Mouse (Mus musculus): ENCODE measurements around the gene Chmp6. TPM values are rescaled to one million over a fixed set of nuclear protein-coding genes. Genes with fewer than 3 reads are reported as not detected.
A peak's percentile ranks its signal among the peaks of the same experiment; 100 is the strongest.

The Chmp6 gene
- polyA plus RNA-seq, 1 experiment, result 18.2 TPM

DNA sequence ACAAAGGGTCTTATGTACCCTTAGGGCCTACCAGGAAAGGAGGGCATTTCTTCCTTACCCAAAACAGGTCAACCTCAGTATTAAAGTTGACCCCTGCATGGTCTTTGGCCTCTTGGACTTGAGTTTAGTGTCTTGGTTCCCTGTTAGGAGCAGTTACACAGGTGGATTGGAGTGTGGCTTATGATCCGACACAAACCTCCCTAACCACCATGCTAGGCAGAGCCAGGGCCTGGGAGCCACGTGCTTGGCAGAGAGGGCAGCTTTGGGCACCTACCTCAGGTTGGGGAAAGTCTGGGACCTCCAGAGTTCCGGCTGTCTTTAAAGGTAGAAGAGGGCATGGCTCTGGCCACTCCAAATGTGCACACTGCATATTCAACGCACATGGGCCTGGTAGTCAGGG, 6.2 kb downstream of the Chmp6 start:
- Histone ChIP-seq H3K27ac (replicated peaks; ENCODE audit: low read depth, low read length) (no peak overlapping the region), H3K4me3 (ENCODE audit: insufficient read depth, low read depth, low read length) (no peak overlapping the region), H3K4me1 (ENCODE audit: control insufficient read depth, insufficient read depth, insufficient read length, low read length) (peaks cover 21% of the 10 kb centered on the region)

GRCm38 (mm10) chr11:119919897-119920296, 6.7 kb downstream of the Chmp6 start:
- Histone ChIP-seq H3K27ac (replicated peaks; ENCODE audit: low read depth, low read length) (no peak overlapping the region), H3K4me1 (ENCODE audit: control insufficient read depth, insufficient read depth, insufficient read length, low read length) (peaks cover 17% of the 10 kb centered on the region), H3K4me3 (ENCODE audit: insufficient read depth, low read depth, low read length) (no peak overlapping the region)

DNA sequence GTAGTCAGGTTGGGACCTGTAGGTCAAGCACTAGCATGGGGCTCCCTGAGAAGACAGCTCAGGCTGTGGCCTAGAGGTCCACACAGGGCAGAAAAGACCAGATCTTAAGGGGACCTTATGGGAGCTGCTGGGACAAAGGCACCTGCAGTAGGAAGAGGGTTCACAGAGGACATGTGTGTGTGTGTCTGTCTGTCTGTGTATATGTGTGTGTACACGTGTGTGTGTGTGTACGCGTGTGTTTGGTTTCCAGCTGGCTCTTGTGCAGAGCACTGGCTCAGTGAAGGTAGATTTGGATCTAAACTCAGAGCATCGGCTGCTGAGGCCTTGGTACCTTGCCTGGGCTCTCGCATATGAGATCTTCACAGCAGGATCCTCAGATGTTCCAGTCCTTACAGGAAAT, 7.4 kb downstream of the Chmp6 start:
- Histone ChIP-seq H3K4me1 (ENCODE audit: control insufficient read depth, insufficient read depth, insufficient read length, low read length) (peaks cover 9% of the 10 kb centered on the region; the same call in 1 of the 2 replicates), H3K4me3 (ENCODE audit: insufficient read depth, low read depth, low read length) (no peak overlapping the region), H3K27ac (replicated peaks; ENCODE audit: low read depth, low read length) (no peak overlapping the region)

DNA sequence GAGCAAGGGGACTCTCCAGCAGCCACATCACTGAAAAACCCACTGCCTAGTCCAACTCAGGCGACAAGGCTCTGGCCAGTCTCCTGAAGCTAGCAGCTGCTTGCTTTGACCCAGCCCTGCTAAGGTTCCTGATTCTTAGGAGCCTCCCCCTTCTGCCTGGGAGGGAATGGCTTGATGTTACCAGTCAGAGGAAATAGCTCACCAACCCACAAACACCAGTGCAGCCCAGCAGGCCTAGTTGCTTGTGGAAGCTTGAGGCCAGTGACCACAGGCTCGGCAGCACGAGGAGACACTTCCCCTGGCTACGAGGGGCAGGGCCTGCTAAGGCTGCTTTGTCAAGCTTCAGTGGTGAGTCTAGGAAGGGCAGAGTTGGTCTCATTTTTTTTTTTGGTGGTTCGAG, 11.9 kb downstream of the Chmp6 start:
- 0 out of 2 replicates have a peak overlapping the region, but pooled peaks have one; percentile 28 for H3K27ac ChIP-seq (replicated peaks; ENCODE audit: low read depth, low read length)
- no peak overlapping the region for H3K4me3 ChIP-seq (ENCODE audit: insufficient read depth, low read depth, low read length)
- no peaks in the 10 kb centered on the region for H3K4me1 ChIP-seq (ENCODE audit: control insufficient read depth, insufficient read depth, insufficient read length, low read length)

DNA sequence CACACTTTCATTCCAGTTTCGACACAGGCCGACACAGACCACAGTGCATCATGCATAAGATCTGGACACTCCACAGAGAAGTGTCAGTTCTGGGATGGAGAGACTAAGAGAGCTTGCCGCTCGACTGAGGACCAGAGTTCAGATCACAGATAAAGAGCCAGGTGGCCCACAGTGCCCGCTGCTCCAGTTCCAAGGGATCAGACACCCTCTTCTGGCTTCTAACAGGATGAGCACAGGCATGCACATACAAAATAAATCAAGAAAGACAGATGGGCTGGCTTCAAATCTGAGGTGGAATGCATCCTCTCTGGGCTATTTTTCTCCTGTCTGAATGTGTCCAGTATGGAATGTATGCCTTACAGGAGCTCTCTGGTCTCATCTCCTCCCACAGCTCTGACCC, 13.5 kb downstream of the Chmp6 start:
- H3K27ac ChIP-seq (replicated peaks; ENCODE audit: low read depth, low read length), result no peak overlapping the region
- no peak overlapping the region for H3K4me3 ChIP-seq (ENCODE audit: insufficient read depth, low read depth, low read length)
- no peaks in the 10 kb centered on the region for H3K4me1 ChIP-seq (ENCODE audit: control insufficient read depth, insufficient read depth, insufficient read length, low read length)

GRCm38 (mm10) chr11:119928023-119928681, 14.9 kb downstream of the Chmp6 start:
- Histone ChIP-seq H3K4me3 (ENCODE audit: insufficient read depth, low read depth, low read length) (peak overlapping the region; percentile 29), H3K4me1 (ENCODE audit: control insufficient read depth, insufficient read depth, insufficient read length, low read length) (no peaks in the 10 kb centered on the region; the same call in 1 of the 2 replicates), H3K27ac (replicated peaks; ENCODE audit: low read depth, low read length) (peak overlapping the region; percentile 8; the same call in 1 of the 2 replicates)

DNA sequence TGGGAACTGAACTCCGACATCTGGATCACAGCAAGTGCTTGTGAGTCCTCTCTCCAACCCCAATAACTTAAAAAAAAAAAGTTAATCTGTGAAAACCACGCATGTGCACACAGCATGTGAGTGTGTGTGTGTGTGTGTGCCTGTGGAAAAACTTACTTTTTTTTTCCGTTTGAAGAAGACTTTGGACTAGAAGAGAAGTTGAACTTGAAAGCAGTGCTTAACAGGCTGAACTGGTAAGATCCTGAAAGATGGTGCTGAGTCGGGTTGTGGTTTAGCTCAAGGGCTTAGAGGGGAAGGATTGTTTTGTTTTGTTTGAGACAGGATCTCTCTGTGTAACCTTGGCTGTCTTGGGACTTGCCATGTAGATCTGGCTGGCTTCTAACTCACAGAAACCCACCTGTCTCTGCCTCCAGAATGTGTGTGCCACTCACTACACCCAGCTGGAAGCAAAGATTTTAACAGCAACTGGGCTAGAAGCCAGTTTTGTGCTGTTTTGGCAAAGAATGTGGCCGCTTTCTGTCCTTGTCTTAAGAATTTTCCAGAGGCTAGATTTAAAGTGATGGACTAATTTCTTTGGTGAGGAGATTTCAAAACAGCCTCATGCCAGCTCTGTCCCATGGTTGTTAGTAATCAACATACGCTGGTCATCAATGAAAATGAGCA, 16.5 kb downstream of the Chmp6 start:
- Histone ChIP-seq H3K4me1 (ENCODE audit: control insufficient read depth, insufficient read depth, insufficient read length, low read length) (no peaks in the 10 kb centered on the region; the same call in 1 of the 2 replicates), H3K27ac (replicated peaks; ENCODE audit: low read depth, low read length) (no peak overlapping the region), H3K4me3 (ENCODE audit: insufficient read depth, low read depth, low read length) (no peak overlapping the region)

DNA sequence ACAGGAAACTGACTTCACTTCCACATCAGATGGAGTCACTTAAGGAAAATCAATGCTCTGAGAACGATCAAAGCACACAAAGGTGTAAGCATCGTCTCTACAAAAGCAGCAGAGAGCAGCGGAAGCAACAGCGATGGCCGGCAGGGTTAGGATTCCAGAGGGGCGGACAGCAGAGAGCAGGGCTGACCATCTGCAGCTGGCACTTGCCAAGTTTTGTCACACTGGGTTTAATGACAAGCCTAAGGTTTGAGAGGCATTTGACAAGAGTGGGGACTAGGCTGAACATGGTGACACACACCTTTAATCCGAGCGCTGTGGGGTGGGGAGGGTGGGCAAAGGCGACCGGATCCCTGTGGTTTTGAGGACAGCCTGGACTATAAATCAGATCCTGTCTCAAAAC, 18.6 kb downstream of the Chmp6 start:
- Histone ChIP-seq H3K4me1 (ENCODE audit: control insufficient read depth, insufficient read depth, insufficient read length, low read length) (no peaks in the 10 kb centered on the region; the same call in 1 of the 2 replicates), H3K27ac (replicated peaks; ENCODE audit: low read depth, low read length) (no peak overlapping the region), H3K4me3 (ENCODE audit: insufficient read depth, low read depth, low read length) (no peak overlapping the region)

DNA sequence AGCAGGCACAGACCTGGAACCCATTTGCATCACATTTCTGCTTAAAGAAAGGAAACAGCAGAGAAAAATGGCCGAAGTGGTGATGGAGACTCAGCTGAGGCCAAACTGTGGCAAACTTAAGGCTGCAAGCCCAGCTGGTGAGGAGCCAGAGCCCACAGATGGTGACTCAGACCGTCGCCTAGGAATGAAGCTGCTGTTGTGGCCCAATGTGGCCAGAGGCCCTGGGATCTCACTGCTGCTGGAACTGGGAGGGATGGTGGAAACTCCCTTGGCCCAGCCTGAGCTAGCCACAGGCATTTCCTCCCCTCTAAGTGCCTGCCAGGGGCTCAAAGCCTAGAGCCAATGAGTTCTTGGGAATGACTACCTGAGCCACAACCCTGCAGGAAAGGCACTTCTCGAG, 19.9 kb downstream of the Chmp6 start:
- no peak overlapping the region for H3K27ac ChIP-seq (replicated peaks; ENCODE audit: low read depth, low read length)
- H3K4me3 ChIP-seq (ENCODE audit: insufficient read depth, low read depth, low read length), result no peak overlapping the region
- H3K4me1 ChIP-seq (ENCODE audit: control insufficient read depth, insufficient read depth, insufficient read length, low read length), result peaks cover 2% of the 10 kb centered on the region

DNA sequence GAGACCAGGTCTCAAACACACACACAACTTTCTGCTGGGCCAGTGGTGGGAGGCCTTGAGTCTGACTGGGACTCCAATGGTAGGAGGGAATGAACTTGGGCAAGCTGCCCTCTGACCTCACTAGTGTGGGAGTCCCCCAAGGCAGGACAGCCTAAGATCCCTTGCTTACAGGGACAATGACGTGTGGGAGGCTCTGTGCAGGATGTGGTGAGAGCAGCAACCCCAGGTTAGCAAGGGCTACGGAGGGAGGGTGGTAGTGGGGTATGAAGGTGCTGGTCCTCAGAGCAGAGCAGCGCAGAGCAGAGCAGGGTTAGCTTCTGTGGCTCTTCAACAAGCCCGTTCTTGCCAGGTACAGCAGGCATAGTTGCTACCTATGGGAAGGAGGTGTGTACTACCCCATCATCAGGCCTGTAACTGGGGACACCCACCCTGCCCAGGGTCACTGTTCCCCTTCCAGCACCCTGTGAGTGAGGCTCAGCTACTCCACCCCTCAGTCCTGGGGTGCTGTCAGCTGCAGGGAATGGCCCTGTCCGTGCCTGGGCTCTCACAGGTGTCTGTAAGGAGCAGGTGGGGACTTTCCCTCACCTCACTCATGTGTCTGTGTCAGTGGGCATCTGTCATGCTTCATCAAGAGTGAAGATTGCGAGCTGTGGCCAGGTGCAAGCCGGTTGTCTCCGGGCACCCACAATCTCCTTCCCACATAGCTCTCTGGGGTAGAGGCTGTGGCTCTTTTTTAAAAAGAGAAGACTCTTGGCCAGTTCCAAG, 20.8 kb downstream of the Chmp6 start:
- H3K27ac ChIP-seq (replicated peaks; ENCODE audit: low read depth, low read length), result no peak overlapping the region
- H3K4me1 ChIP-seq (ENCODE audit: control insufficient read depth, insufficient read depth, insufficient read length, low read length), result peaks cover 4% of the 10 kb centered on the region
- no peak overlapping the region for H3K4me3 ChIP-seq (ENCODE audit: insufficient read depth, low read depth, low read length)

DNA sequence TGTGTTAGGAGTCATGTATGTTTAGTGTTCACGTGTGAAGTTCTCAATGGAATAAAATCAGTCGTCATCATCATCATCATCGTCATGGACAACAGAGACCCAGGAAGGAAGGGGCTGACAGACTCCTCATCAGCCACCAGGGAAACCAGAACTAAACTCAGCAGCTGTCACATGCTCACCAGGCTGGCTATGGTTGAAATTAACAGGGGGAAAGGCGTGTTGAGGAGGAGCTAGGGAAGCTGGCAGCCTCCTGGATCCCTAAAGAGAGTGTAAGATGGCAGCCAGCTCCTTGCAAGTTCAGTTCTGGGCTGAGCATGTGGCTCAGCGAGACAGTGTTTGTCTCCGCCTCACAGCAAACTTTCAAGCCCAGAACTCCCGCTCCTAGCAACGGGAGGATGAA, 21.5 kb downstream of the Chmp6 start:
- H3K4me1 ChIP-seq (ENCODE audit: control insufficient read depth, insufficient read depth, insufficient read length, low read length), result peaks cover 4% of the 10 kb centered on the region
- no peak overlapping the region for H3K4me3 ChIP-seq (ENCODE audit: insufficient read depth, low read depth, low read length)
- no peak overlapping the region for H3K27ac ChIP-seq (replicated peaks; ENCODE audit: low read depth, low read length)

- no peak overlapping the region for H3K27ac ChIP-seq (replicated peaks; ENCODE audit: low read depth, low read length)
- H3K4me1 ChIP-seq (ENCODE audit: control insufficient read depth, insufficient read depth, insufficient read length, low read length), result peaks cover 4% of the 10 kb centered on the region
- H3K4me3 ChIP-seq (ENCODE audit: insufficient read depth, low read depth, low read length), result no peak overlapping the region
These were observed 22.2 kb downstream of the Chmp6 start for GRCm38 (mm10) chr11:119935457-119935856.

GRCm38 (mm10) chr11:119936456-119936855, 23.2 kb downstream of the Chmp6 start:
- Histone ChIP-seq H3K4me3 (ENCODE audit: insufficient read depth, low read depth, low read length) (no peak overlapping the region), H3K4me1 (ENCODE audit: control insufficient read depth, insufficient read depth, insufficient read length, low read length) (peaks cover 4% of the 10 kb centered on the region), H3K27ac (replicated peaks; ENCODE audit: low read depth, low read length) (no peak overlapping the region)

DNA sequence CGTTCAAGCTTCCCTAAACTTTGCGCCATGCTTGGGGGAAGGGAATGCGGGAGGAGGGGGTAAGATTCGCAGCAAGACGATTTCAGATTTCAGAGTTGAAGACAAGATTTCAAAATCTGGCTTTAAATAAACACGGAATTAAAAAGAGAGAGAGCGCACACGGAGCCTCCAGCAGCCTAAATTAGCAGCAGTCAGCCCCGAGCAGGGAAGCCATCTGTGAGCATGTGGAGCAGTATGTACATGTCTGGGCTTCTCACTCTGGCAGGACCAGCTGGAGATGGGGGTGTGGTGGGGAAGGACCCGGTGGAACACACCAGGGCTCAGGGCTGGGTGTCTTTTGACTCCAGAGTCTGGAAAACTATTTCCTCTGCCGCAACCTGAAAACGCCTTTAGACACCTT, 24.0 kb downstream of the Chmp6 start:
- no peak overlapping the region for H3K4me3 ChIP-seq (ENCODE audit: insufficient read depth, low read depth, low read length)
- H3K27ac ChIP-seq (replicated peaks; ENCODE audit: low read depth, low read length), result no peak overlapping the region
- H3K4me1 ChIP-seq (ENCODE audit: control insufficient read depth, insufficient read depth, insufficient read length, low read length), result peaks cover 4% of the 10 kb centered on the region

GRCm38 (mm10) chr11:119937772-119938502, 24.7 kb downstream of the Chmp6 start:
- Histone ChIP-seq H3K4me3 (ENCODE audit: insufficient read depth, low read depth, low read length) (no peak overlapping the region), H3K4me1 (ENCODE audit: control insufficient read depth, insufficient read depth, insufficient read length, low read length) (peaks cover 4% of the 10 kb centered on the region), H3K27ac (replicated peaks; ENCODE audit: low read depth, low read length) (no peak overlapping the region)
